Mouse (Mus musculus): ENCODE results near the gene Hspb8. TPM values are rescaled to one million over a fixed set of nuclear protein-coding genes. Genes with fewer than 3 reads are reported as not detected.
"Not testable (repeated sequence)": the region's sequence is repeated elsewhere in the genome, so short reads cannot be mapped to it uniquely, and the experiment has no call there.

Hspb8 gene
- polyA plus RNA-seq, 1 experiment, result 4.2 TPM

DNA sequence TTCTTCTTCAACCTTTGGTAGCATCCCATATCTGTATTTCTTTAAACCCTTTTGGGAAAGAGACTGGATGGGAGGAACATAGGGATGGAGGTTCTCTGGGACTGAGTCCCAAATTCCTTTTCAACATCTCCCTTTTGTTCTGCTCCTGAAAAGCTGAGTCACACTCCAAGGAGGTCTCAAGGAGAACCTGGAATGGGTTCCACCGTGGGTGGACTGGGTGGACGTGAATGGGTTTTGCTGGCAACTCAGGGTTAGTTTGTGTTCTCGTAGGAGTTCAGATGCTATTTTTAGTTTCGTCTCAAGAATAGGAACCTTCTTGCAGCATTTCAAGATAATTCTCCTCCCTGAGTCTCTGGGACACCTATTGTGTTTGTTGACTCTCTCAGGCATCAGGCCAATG, 17.6 kb upstream of the Hspb8 start:
- TF ChIP-seq POLR2A (IDR thresholded peaks at IDR 0.05; ENCODE audit: borderline replicate concordance, control insufficient read depth, low read depth, low read length) (no peak), CTCF (IDR thresholded peaks at IDR 0.05; ENCODE audit: control insufficient read depth, insufficient read depth, low read length) (no peak)
- H3K4me1 ChIP-seq (ENCODE audit: control insufficient read depth, insufficient read depth, low read length), result peaks cover 1% of the 10 kb centered on the region
- H3K27ac ChIP-seq (ENCODE audit: control insufficient read depth, insufficient read depth, low read depth, low read length, poor library complexity), result no peak overlapping the region
- 47% methylated on average over 4 of the region's 4 CpGs for WGBS
- H3K4me3 ChIP-seq (replicated peaks; ENCODE audit: control insufficient read depth, low read depth, low read length), result no peak overlapping the region

DNA sequence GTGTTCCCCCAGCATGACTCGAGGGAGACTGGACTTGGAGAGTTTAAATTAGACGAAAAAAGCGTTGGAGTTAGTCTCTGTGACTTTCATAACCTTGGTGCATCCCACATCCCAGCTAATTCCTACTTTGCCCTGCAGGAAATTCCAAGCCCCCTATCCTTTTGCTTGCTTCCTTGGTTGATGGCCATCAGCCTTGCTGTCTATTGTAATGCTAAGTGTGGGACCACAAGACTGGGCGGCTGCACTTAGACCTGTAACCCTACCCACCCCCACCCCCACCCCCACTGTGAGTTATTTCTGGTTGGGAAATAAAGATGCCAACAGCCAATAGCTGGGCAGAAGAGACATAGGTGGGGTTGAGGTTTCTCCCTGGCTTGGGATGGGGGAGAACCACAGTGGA, 15.7 kb upstream of the Hspb8 start:
- WGBS, result 51% methylated on average over 4 of the region's 4 CpGs
- peaks cover 1% of the 10 kb centered on the region for H3K4me1 ChIP-seq (ENCODE audit: control insufficient read depth, insufficient read depth, low read length)
- no peak overlapping the region for H3K27ac ChIP-seq (ENCODE audit: control insufficient read depth, insufficient read depth, low read depth, low read length, poor library complexity)
- TF ChIP-seq POLR2A (IDR thresholded peaks at IDR 0.05; ENCODE audit: borderline replicate concordance, control insufficient read depth, low read depth, low read length) (no peak), CTCF (IDR thresholded peaks at IDR 0.05; ENCODE audit: control insufficient read depth, insufficient read depth, low read length) (no peak)
- H3K4me3 ChIP-seq (replicated peaks; ENCODE audit: control insufficient read depth, low read depth, low read length), result no peak overlapping the region

DNA sequence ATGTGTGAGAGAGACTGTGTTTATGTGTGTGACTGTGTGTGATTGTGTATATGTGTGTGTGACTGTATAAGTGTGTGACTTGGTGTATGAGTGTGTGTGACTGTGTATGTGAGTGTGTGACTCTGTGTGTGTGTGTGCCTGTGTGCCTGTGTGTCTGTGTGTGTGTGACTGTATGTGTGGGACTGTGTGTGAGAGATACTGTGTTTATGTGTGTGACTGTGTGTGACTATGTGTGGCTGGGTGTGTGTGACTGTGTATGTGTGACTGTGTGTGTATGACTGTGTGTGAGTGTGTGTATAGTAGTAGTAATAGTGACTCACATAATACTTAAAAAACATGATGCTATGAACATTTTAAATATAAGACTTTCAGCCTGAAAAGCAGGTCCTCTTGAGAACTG, 13.5 kb upstream of the Hspb8 start:
- Histone ChIP-seq H3K4me1 (ENCODE audit: control insufficient read depth, insufficient read depth, low read length) (peaks cover 1% of the 10 kb centered on the region), H3K4me3 (replicated peaks; ENCODE audit: control insufficient read depth, low read depth, low read length) (no peak overlapping the region), H3K27ac (ENCODE audit: control insufficient read depth, insufficient read depth, low read depth, low read length, poor library complexity) (no peak overlapping the region)
- TF ChIP-seq POLR2A (IDR thresholded peaks at IDR 0.05; ENCODE audit: borderline replicate concordance, control insufficient read depth, low read depth, low read length) (no peak), CTCF (IDR thresholded peaks at IDR 0.05; ENCODE audit: control insufficient read depth, insufficient read depth, low read length) (no peak)

DNA sequence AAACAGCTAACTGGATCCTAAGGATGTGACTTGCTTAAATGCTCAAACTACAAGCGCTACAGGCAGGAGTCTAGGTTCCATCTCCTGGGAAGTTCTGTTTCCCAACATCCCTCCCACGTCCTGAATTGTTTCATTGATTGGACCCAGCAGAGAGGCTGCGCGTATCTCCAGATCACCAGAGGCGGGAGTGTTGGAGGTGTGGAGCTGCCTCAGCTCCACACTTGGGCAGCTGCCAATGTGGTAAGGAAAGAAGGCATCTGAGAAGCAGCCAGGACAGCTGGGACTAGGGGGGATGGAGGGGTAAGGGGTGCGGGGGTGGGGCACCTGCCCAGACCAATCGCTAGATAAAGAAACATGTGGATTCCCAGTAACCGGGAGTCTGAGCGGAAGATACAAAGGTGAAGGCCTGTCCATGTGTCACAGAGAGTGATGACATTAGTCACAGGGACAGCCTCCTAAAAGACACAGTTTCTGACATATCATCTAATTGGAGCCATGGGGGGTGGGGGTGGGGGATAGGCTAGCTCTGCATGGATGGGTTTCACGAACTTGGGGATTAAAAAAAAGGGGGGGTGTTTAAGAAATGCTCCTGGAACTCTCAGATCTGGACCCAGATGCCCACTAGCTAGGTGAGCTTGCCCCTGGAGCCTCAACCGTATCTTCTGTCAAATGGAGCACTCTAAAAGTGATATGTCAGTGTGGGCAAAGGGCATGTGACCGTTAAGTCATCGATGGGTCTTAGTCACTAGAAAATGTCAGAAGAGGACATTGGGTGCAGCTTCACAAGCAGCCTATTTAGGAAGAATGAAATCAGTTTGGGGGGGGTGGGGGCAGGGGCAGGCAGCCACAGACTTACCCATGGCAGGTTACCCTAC, 12.5 kb upstream of the Hspb8 start:
- Histone ChIP-seq H3K27ac (ENCODE audit: control insufficient read depth, insufficient read depth, low read depth, low read length, poor library complexity) (no peak overlapping the region), H3K4me1 (ENCODE audit: control insufficient read depth, insufficient read depth, low read length) (peaks cover 1% of the 10 kb centered on the region), H3K4me3 (replicated peaks; ENCODE audit: control insufficient read depth, low read depth, low read length) (no peak overlapping the region)
- no peak for TF ChIP-seq CTCF (IDR thresholded peaks at IDR 0.05; ENCODE audit: control insufficient read depth, insufficient read depth, low read length)
- no peak for TF ChIP-seq POLR2A (IDR thresholded peaks at IDR 0.05; ENCODE audit: borderline replicate concordance, control insufficient read depth, low read depth, low read length)
- 75% methylated on average over 13 of the region's 13 CpGs for WGBS

DNA sequence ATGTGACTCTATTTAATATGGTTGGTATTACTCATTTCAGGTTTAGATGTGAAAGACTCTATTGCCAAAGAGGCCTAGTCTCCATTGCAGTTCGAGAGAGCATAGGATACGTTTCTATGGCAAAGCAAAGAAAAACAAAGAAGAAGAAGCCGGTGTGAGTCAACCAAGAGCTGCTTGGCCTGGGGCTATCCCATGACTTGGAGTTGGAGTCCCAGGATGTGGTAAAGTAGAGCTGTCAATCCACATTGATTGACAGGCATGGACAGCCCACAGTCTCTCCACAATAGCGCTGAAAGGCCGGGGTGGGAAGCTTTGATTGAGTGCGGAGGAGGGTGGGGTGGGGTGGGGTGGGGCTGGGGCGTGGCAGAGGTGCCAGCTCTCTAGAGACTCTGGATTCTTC, 10.2 kb upstream of the Hspb8 start:
- H3K4me3 ChIP-seq (replicated peaks; ENCODE audit: control insufficient read depth, low read depth, low read length), result no peak overlapping the region
- H3K27ac ChIP-seq (ENCODE audit: control insufficient read depth, insufficient read depth, low read depth, low read length, poor library complexity), result no peak overlapping the region
- peaks cover 1% of the 10 kb centered on the region for H3K4me1 ChIP-seq (ENCODE audit: control insufficient read depth, insufficient read depth, low read length)
- TF ChIP-seq POLR2A (IDR thresholded peaks at IDR 0.05; ENCODE audit: borderline replicate concordance, control insufficient read depth, low read depth, low read length) (no peak), CTCF (IDR thresholded peaks at IDR 0.05; ENCODE audit: control insufficient read depth, insufficient read depth, low read length) (no peak)
- 67% methylated on average over 7 of the region's 7 CpGs for WGBS

DNA sequence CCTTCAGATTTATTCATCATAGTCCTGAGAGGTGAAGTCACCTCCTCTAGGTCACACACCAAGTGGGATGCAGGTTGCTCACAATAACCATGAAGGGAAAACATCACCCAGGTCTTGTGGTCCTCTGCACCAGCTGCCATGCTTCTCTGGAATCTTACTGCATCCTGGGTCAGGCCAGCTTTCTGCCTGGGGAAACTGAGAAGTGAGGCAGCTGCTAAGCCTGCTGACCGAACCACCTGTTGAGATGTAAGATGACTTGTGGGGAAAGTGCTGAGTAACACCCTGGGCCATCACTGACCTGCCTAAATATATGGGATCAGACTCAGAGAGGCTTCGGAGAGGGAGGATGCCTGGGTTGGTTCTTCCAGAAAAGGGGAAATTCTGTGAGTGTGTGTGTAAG, 4.0 kb upstream of the Hspb8 start:
- no peak overlapping the region for H3K27ac ChIP-seq (ENCODE audit: control insufficient read depth, insufficient read depth, low read depth, low read length, poor library complexity)
- no peak overlapping the region for H3K4me3 ChIP-seq (replicated peaks; ENCODE audit: control insufficient read depth, low read depth, low read length)
- no peaks in the 10 kb centered on the region for H3K4me1 ChIP-seq (ENCODE audit: control insufficient read depth, insufficient read depth, low read length)
- TF ChIP-seq POLR2A (IDR thresholded peaks at IDR 0.05; ENCODE audit: borderline replicate concordance, control insufficient read depth, low read depth, low read length) (no peak), CTCF (IDR thresholded peaks at IDR 0.05; ENCODE audit: control insufficient read depth, insufficient read depth, low read length) (no peak)
- 77% methylated on average over 2 of the region's 2 CpGs for WGBS

DNA sequence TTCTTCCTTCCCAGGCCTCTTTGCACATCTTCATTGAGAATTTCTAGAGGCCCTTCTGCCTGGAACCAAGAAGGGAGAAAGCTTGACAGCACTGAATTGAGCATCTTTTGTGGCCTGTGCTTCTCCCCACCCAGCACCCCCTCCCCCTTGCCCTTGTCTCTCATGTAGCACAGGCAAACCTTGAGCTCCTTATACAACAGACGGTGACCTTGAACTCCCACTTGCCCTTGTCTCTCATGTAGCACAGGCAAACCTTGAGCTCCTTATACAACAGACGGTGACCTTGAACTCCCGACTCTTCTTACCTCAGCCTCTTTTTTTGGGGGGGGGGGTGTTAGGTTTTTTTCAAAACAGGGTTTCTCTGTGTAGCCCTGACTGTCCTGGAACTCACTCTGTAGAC, 3.0 kb upstream of the Hspb8 start:
- 83% methylated on average over 3 of the region's 3 CpGs for WGBS
- H3K4me3 ChIP-seq (replicated peaks; ENCODE audit: control insufficient read depth, low read depth, low read length); H3K4me1 ChIP-seq (ENCODE audit: control insufficient read depth, insufficient read depth, low read length); H3K27ac ChIP-seq (ENCODE audit: control insufficient read depth, insufficient read depth, low read depth, low read length, poor library complexity): not testable (repeated sequence)

DNA sequence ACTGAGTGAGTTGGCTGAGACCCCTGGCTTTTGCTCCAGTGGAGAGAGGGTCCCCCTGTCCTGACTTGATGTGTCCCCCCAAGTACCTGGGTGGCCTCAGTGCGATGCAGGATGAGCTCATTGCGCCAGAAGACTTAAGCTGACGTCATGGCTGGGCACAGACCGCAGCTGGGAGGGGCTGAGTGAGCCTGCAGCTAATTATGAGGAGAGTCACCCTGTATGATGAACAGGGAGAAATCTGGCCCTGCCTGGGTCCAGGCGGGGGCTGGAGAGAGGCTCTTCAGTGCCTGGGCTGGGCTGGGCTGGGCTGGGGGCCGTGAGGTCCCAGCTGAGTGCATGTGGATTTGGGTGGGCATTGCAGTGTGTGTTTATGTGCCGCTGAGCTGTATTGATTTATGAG, 2.6 kb upstream of the Hspb8 start:
- H3K27ac ChIP-seq (ENCODE audit: control insufficient read depth, insufficient read depth, low read depth, low read length, poor library complexity), result no peak overlapping the region; the same call in 1 of the 2 replicates
- TF ChIP-seq POLR2A (IDR thresholded peaks at IDR 0.05; ENCODE audit: borderline replicate concordance, control insufficient read depth, low read depth, low read length) (no peak), CTCF (IDR thresholded peaks at IDR 0.05; ENCODE audit: control insufficient read depth, insufficient read depth, low read length) (no peak)
- no peak overlapping the region for H3K4me3 ChIP-seq (replicated peaks; ENCODE audit: control insufficient read depth, low read depth, low read length)
- no peaks in the 10 kb centered on the region for H3K4me1 ChIP-seq (ENCODE audit: control insufficient read depth, insufficient read depth, low read length)
- WGBS, result 70% methylated on average over 7 of the region's 7 CpGs

DNA sequence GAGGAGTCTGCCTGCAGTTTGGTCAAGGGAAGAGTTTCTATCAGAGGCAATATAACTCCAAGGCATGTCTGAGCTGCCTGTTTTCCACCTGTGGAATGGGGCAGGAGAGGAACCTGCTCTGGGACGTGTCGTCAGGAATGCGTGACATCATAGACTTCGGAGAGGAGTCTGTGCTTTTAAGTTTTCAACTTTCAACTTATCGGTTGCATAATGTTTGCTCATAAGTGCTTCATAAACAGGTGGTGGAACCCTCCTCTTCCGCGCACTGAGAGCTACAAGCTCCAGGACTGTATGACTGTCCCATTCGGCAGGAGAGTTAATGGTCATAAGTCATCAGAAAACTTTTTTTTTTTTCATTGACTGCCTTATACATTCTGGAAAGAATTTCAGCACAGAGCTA, 1.1 kb upstream of the Hspb8 start:
- Histone ChIP-seq H3K4me1 (ENCODE audit: control insufficient read depth, insufficient read depth, low read length) (no peaks in the 10 kb centered on the region), H3K4me3 (replicated peaks; ENCODE audit: control insufficient read depth, low read depth, low read length) (no peak overlapping the region), H3K27ac (ENCODE audit: control insufficient read depth, insufficient read depth, low read depth, low read length, poor library complexity) (no peak overlapping the region)
- no peak for TF ChIP-seq POLR2A (IDR thresholded peaks at IDR 0.05; ENCODE audit: borderline replicate concordance, control insufficient read depth, low read depth, low read length)
- TF ChIP-seq CTCF (IDR thresholded peaks at IDR 0.05; ENCODE audit: control insufficient read depth, insufficient read depth, low read length), result no peak
- WGBS, result 78% methylated on average over 8 of the region's 8 CpGs

Measured in bone marrow, adult 2 months (tissue).